Mouse (Mus musculus) olfactory bulb, adult 2 months (tissue): ENCODE results near the gene Armc6. TPM values are rescaled to one million over a fixed set of nuclear protein-coding genes. Genes with fewer than 3 reads are reported as not detected.

Experiments
- H3K27ac ChIP-seq: fragments of 200-500 bp; 2 replicates; pipeline ENCODE4 v1.5.1; 2012; ENCODE audit warnings: low read depth, low read length; ENCODE audit not compliant: insufficient read depth
- H3K4me1 ChIP-seq: fragments of 200-500 bp; 2 replicates; pipeline ENCODE4 v1.6.1; 2012; ENCODE audit warnings: low read length; ENCODE audit not compliant: control insufficient read depth, insufficient read depth
- H3K4me3 ChIP-seq: fragments of 200-500 bp; 2 replicates; pipeline ENCODE4 v1.5.1; 2012; ENCODE audit warnings: mild to moderate bottlenecking, low read depth, low read length, moderate library complexity; ENCODE audit not compliant: insufficient read depth
- CTCF ChIP-seq: fragments of 200-500 bp; IDR thresholded peaks from 2 replicates; pipeline ENCODE4 v1.5.1; 2012; ENCODE audit warnings: low read depth, mild to moderate bottlenecking, low read length, moderate library complexity; ENCODE audit not compliant: insufficient read depth
- POLR2A ChIP-seq: fragments of 200-500 bp; IDR thresholded peaks from 2 replicates; pipeline ENCODE4 v1.6.1; 2012; ENCODE audit warnings: mild to moderate bottlenecking, low read depth, low read length, moderate library complexity; ENCODE audit not compliant: insufficient read depth
- WGBS: fragments of 180-500 bp; shearing (Covaris S2); methylation state at CpG from one replicate; pipeline ENCODE4 v1.1.7; 2018; 5-methylcytosine and 5-hydroxymethylcytosine counted together
- polyA plus RNA-seq: library from polyadenylated mRNA; stranded (reverse); fragments of >200 nt; gene quantifications from 2 replicates; pipeline ENCODE4 v1.2.4, GENCODE M21; 2012; ENCODE audit warnings: low replicate concordance; ENCODE audit not compliant: missing spikeins, insufficient read depth, insufficient read length

Armc6 gene
- polyA plus RNA-seq, 1 experiment: not detected

GRCm38 (mm10) chr8:70171240-70171639 lies 63.0 kb downstream of the Armc6 start:
- TF ChIP-seq POLR2A (no peak), CTCF (no peak)
- WGBS: 93% methylated on average over 7 of the region's 7 CpGs

GRCm38 (mm10) chr8:70170748-70171147 lies 63.5 kb downstream of the Armc6 start:
- Histone ChIP-seq H3K4me1 (peaks cover 22% of the 10 kb centered on the region), H3K27ac (no peak overlapping the region), H3K4me3 (no peak overlapping the region)
- TF ChIP-seq POLR2A: no peak
- no peak for TF ChIP-seq CTCF
- WGBS: 81% methylated on average over 3 of the region's 3 CpGs

More at GRCm38 (mm10) chr8:70171240-70171639, 63.0 kb downstream of the Armc6 start:
- no peak overlapping the region for H3K4me3 ChIP-seq
- no peak overlapping the region for H3K27ac ChIP-seq
- peaks cover 22% of the 10 kb centered on the region for H3K4me1 ChIP-seq

Other genes with a start within 250 kb of the Armc6 start
- gene Gatad2a, start 238.1 kb downstream of the Armc6 start, polyA plus RNA-seq: not detected in 2 replicates
- gene Mau2, start 191.7 kb downstream of the Armc6 start, polyA plus RNA-seq: not detected in 2 replicates
- gene Sugp1, start 191.7 kb downstream of the Armc6 start, polyA plus RNA-seq: not detected in 2 replicates
- gene Tm6sf2, start 161.5 kb downstream of the Armc6 start, polyA plus RNA-seq: not detected in 2 replicates
- gene Hapln4, start 151.0 kb downstream of the Armc6 start, polyA plus RNA-seq: not detected in 2 replicates
- gene Ncan, start 113.6 kb downstream of the Armc6 start, polyA plus RNA-seq: 84.7 TPM in 1 of 2 replicates, not detected in the other
- gene Nr2c2ap, start 103.1 kb downstream of the Armc6 start, polyA plus RNA-seq: not detected in 2 replicates
- gene Rfxank, start 95.3 kb downstream of the Armc6 start, polyA plus RNA-seq: not detected in 2 replicates
- not detected in 2 replicates for gene Borcs8, start 95.0 kb downstream of the Armc6 start, polyA plus RNA-seq
- gene Mef2b, start 94.8 kb downstream of the Armc6 start, polyA plus RNA-seq: not detected in 2 replicates
- not detected in 2 replicates for gene Tmem161a, start 62.1 kb downstream of the Armc6 start, polyA plus RNA-seq
- not detected in 2 replicates for gene Slc25a42, start 22.2 kb downstream of the Armc6 start, polyA plus RNA-seq
- gene Sugp2, start 240 bp downstream of the Armc6 start, polyA plus RNA-seq: not detected in 2 replicates
- not detected in 2 replicates for gene Homer3, start 48.4 kb upstream of the Armc6 start, polyA plus RNA-seq
- gene Ddx49, start 68.0 kb upstream of the Armc6 start, polyA plus RNA-seq: not detected in 2 replicates
- not detected in 2 replicates for gene Cope, start 68.1 kb upstream of the Armc6 start, polyA plus RNA-seq
- gene Cers1, start 81.3 kb upstream of the Armc6 start, polyA plus RNA-seq: not detected in 2 replicates
- gene Gdf1, start 95.4 kb upstream of the Armc6 start, polyA plus RNA-seq: not detected in 2 replicates
- not detected in 2 replicates for gene Upf1, start 118.8 kb upstream of the Armc6 start, polyA plus RNA-seq
- not detected in 2 replicates for gene Comp, start 139.1 kb upstream of the Armc6 start, polyA plus RNA-seq
- gene Crtc1, start 205.1 kb upstream of the Armc6 start, polyA plus RNA-seq: not detected in 2 replicates
- gene Klhl26, start 242.5 kb upstream of the Armc6 start, polyA plus RNA-seq: not detected in 2 replicates